Mouse (Mus musculus) cortical plate, adult 2 months (tissue): Measurements from ENCODE around the gene Usp5.

ENCODE experiments used
- CTCF ChIP-seq: fragments of 200-500 bp; IDR thresholded peaks from 2 replicates; pipeline ENCODE4 v1.5.1; 2011; ENCODE audit warnings: mild to moderate bottlenecking, control low read depth, low read length; ENCODE audit not compliant: insufficient read depth; ENCODE audit errors: extremely low read depth
- POLR2A ChIP-seq: fragments of 200-500 bp; IDR thresholded peaks from 2 replicates; pipeline ENCODE4 v1.6.1; 2011; ENCODE audit warnings: mild to moderate bottlenecking, low read length, control low read depth; ENCODE audit not compliant: insufficient read depth; ENCODE audit errors: extremely low read depth

DNA sequence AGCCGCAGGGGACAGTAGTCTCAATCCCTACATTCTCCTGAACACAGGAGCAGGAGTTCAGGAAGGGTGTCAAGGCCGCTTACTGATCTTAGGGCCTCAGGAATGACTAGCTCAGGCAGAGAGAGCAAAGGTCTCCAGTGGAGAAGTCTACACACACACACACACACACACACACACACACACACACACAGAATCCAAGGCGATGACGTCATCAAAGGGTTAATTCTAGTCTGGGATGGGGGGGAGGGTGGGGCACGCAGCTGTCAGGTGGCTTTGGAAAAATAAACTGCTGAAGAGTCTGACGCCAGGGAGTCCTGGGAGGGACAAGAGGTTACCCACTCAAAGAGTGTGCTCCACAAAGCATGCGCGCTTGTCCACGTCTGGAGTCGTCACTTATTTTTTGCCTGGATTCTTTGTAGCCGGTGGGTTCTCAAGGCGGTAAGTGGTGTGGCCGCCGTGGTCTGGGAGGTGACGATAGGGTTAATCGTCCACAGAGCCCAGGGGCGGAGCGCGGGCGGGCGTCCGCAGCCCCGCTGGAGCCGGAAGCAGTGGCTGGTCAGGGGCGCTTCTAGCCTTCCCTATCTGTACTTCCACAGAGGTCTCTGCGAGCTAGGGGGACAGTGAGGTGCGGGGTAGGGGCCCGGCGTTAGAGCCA lies 20.8 kb downstream of the Usp5 start, which contains the start of gene Spsb2:
- no peak for TF ChIP-seq CTCF
- no peak for TF ChIP-seq POLR2A
